Mouse (Mus musculus): ENCODE measurements around the gene Qtrt1.

DNA sequence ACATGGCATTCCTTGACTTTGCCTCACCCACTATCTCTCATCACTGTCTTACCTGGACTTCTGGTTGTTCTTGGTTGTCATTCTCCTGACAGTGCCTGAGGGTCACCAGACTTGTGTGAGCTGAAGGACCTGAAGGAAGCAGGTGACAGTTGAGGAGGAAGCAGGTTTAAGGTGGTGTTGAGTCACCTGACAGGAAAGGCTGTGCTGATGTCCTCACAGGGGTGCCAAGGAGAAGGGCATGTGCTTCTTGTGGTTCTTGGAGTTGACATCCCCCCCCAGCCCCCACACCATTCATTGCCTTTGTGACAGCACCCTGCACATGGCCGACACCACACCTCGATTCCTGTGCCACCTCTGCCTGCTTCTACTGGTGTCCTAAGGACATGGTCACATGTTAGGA lies 36.1 kb downstream of the Qtrt1 start:
- TF ChIP-seq EP300 (IDR thresholded peaks at IDR 0.05; ENCODE audit: insufficient read depth, low read depth, low read length) = no peak
- no peak for TF ChIP-seq POLR2A (IDR thresholded peaks at IDR 0.05; ENCODE audit: insufficient read depth, low read length)
